Mouse (Mus musculus): ENCODE results near the gene Olfr434. TPM values are rescaled to one million over a fixed set of nuclear protein-coding genes. Genes with fewer than 3 reads are reported as not detected.
A peak's percentile ranks its signal among the peaks of the same experiment; 100 is the strongest.
"Not testable (repeated sequence)": the region's sequence is repeated elsewhere in the genome, so short reads cannot be mapped to it uniquely, and the experiment has no call there.

The Olfr434 gene
- not detected for total RNA-seq (2021)
- long read RNA-seq = 0 reads

DNA sequence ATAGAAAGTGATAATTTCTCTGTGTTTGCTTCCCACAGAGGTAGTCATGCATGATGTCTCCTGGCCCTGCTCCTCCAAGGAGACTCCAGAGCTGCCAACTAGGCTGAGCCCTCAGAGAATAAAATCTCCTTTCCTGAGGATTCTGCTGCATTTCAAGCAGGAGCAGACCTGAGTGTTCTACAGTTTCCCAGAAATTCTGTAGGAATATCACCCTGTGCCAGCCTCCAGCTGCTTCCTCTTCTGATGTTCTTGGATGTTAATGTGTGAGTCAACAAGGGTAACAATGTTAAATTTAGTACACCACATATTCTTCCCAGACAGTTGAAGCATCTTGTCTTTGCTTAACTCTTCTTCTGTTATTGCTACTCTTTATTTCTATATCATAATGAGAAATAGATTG is at the start of gene Olfr434:
Gene Olfr434 (plus strand): TSS at position 149 of the 400 bp plus-strand sequence.
- DNase-seq (ENCODE audit: low spot score in 2 of 2) = peak in 1 of 2 experiments; percentile 11

DNA sequence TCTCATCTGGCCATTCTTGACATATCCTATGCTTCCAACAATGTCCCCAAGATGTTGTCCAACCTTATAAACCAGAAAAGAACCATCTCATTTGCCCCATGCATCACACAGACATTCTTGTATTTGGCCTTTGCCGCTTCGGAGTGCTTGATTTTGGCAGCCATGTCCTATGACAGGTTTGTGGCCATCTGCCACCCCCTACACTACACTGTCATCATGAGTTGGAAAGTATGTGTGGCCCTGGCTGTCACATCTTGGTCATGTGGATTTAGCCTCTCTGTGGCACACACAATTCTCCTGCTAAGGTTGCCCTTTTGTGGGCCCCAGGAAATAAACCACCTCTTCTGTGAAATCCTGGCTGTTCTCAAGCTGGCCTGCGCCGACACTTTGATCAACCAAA is 45.6 kb upstream of the Olfr434 start:
- DNase-seq (ENCODE audit: low spot score in 2 of 2) = no peak

DNA sequence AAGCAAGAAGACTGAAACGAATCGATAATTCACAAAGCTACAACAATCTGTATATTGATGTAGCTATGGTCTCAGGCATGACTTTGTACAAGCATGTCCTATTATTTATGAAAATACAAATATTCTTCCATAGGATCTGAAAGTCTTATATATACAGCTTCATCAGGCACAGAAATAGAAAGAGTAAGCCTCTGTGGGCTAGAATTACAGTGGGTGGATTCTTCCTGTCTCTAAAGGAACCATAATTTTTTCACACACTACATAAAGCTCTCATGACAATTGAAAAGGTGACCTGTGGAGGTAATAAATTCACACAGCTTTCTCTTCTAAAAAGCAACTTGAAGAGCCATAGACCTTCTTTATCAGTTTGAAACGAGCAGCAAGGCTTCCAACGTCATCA is 41.0 kb upstream of the Olfr434 start, which contains the start of gene Olfr13:
Gene Olfr13 (plus strand): TSS at position 301 of the 400 bp plus-strand sequence.
- no peak for DNase-seq (ENCODE audit: low spot score in 2 of 2)

DNA sequence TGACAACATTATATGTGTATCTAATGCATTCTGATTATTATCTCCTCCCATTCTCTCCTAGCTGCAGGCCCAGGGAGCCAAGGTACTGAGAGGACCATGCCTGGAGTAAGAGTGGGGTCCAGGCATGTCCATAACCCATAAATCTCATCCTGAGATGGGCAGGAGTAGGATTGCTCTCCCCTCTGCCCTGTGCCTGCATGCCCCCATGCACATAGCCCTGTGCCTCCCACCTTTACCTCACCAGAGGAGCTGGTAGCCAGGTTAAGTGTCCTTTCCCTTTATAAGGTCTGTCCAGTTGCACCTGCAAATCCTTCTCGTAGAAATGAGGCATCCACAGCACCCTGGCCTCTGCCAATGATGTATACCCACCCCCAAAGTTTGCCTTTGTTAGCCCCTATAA is 34.7 kb upstream of the Olfr434 start:
- DNase-seq (ENCODE audit: low spot score in 2 of 2) = no peak

DNA sequence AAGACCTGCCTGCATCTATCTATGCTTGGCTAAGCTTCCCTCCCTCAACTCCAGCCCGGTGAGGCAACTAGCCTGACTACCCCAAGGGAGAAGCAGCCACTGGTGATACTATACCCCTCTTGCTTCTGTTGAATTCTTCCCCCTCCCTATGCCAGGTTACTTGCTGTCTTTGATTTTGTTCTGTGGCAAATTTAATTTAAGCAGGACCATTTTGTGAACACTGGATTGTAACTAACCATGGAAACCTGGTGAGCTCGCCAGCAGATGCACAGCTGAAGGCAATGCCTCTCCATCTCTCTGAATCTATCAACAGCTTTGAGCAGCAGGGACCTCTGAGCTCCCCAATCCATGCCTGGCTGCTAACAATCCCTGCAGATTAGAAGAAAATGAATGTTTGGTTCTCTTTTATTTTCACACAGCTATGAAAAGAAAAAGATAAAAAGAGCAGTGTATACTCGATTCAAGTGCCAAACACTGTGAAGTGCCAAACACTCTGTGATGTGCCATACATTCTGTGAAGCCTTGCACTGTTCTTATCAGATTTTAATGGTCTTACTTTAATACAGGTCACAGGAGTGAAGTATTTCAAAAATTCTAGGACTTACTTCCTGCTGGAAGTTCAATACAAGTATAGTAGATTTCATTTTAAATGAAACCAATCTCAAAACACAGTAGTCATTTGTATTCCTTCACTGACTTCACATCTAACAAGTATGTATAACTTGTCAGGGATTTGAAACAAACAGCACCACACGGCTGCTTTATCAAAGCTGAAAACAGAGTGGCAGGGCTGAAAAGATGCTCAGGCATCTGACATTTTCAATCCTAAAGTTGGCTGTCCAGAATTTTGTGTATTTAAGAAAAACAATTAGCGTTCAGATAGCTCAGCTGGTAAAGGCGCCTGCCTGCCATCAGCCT is 34.0 kb upstream of the Olfr434 start:
- peak in 1 of 2 experiments; percentile 10 for DNase-seq (ENCODE audit: low spot score in 2 of 2)

DNA sequence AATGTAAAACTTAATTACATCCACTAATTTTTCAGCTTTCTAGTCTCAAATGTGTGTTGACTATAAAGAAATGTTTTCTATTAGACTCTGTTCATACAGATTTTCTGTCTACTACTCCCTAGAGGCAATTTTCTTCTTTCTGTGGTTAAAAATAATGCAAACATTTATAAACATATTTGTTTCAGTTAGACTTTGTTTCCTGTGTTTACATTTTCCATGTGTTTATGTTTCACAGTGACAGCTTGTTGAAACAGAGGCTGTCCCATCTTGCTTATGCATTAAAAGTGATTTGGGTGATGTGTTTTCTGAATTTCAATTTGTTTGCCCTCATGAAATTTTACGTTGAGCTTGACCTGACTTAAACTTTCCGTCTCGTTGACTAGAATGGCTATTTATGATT is 21.8 kb upstream of the Olfr434 start:
- no peak for DNase-seq (ENCODE audit: low spot score in 2 of 2)

DNA sequence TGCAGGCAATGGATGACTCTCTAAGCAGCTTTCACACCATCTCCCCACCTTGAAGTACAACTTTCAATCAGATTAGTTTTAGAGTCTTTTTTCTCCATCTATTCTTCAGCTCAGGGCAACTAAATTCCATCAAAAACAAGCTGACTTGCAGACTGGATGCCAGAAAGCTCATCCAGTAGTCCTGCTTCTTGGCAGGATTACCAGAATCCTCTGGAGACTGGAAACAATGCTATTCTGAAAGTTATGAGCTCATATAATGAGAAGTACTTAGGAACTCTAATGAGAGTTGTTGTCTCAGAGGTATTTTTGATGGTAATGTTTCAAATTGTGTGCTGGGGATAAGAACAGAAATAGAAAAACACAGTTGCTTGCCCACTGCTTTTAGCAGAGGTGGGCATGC is 16.0 kb upstream of the Olfr434 start, which contains the start of gene Olfr435:
Gene Olfr435 (plus strand): TSS at position 366 of the 400 bp plus-strand sequence.
- DNase-seq (ENCODE audit: low spot score in 2 of 2) = no peak

DNA sequence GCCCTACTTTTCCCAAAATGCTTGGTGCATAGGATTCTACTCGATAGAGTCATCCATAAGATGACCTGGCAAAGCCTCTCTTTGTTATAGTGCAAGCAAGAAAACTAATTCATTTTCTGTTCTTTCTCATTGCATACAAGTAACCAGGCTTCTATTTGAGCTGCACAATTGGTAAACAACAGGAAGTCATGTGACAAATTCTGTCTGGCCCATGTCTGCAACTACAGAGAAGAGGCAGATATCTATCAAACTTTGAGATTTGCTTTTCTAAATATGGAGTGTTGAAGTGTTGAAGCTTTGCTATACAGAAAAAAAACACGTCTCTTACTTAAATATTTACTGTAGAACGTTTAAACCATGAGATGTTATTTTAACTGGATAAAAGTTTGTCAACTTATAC is 14.7 kb upstream of the Olfr434 start:
- no peak for DNase-seq (ENCODE audit: low spot score in 2 of 2)

DNA sequence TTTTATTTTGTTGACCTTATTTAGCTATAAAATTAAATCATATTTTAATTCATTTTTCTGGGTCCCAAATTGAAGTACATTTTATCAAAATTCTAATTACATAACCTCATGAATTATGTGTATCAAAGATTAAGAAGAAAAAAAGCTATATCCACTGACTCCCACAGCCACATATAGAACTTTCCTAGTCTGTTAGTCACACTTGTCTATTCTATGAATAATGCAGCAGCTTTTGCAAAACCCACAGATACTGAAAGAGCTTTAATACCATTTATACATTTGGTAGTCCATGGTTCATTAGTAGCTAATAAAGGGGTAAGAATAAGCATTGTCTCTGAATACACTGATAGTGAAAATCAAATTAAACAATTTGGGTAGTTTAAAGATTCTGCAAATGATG is 10.0 kb upstream of the Olfr434 start:
- DNase-seq (ENCODE audit: low spot score in 2 of 2) = no peak

DNA sequence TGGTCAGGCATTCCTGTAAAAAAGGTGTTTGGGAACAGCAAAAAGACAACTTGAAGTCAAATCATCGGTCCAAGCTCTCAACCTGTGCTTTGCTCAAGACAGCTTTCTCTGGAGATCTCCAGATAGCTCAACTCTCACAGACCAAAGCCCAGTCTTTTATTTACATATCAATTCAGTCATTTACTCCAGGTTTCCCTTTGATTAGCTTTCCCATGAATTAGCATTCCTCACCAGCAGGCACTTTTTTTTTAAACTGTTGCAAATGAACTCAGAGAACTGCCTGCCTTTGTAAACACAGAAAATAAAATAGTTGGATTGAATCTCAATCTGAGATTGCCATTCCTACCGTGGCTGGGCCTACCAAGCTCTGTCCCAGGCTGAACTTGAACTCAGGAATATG is 7.5 kb upstream of the Olfr434 start:
- no peak for DNase-seq (ENCODE audit: low spot score in 2 of 2)

DNA sequence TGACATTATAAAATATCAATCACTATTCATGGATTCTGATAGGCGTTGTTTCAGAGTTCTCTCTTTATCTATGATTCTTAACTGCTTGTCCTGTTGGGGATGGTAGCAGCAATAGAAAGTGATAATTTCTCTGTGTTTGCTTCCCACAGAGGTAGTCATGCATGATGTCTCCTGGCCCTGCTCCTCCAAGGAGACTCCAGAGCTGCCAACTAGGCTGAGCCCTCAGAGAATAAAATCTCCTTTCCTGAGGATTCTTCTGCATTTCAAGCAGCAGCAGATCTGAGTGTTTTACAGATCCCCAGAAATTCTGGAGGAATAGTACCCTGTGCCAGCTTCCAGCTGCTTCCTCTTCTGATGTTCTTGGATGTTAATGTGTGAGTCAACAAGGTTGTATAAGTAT is 18.4 kb downstream of the Olfr434 start, which contains the start of gene Olfr47:
Gene Olfr47 (plus strand): TSS at position 275 of the 400 bp plus-strand sequence.
- not testable (repeated sequence) for DNase-seq (ENCODE audit: low spot score in 2 of 2)

DNA sequence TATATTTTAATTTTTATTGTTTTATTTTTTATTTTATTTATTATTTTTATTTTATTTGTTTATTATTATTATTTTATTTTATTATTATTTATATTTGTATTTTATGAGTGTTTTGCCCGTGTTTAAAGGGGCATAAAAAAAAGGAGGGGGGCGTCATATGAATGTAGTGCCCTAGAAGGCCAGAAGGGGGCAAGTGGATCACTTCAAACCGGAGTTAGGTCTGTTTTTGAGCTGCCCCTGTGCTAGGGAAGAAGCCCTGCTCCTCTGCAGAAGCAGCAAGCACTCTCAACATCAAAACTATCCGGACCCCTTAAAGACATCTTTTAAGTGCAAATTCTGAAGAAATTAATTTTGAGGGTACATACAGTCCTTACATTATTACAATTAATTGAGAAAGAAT is 29.2 kb downstream of the Olfr434 start:
- no peak for DNase-seq (ENCODE audit: low spot score in 2 of 2)

DNA sequence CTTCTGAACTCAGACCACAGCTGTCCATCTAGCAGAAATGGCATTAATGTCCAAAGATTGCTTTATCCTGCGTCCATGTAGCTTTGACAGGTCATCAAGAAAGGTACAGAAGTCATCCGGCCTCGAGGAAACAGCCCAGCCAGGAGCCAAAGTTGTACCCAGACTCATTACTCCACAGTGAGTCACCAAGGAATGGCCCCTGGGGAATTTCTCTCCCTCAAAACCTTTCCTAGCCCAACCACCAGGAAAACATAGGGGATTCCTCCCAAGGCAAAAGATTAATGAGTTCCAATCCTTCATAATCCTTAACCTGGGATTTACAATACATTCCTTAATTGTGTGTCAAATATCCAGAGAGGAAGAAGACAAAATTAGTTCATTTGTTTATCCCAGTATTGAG is 34.6 kb downstream of the Olfr434 start:
- no peak for DNase-seq (ENCODE audit: low spot score in 2 of 2)

DNA sequence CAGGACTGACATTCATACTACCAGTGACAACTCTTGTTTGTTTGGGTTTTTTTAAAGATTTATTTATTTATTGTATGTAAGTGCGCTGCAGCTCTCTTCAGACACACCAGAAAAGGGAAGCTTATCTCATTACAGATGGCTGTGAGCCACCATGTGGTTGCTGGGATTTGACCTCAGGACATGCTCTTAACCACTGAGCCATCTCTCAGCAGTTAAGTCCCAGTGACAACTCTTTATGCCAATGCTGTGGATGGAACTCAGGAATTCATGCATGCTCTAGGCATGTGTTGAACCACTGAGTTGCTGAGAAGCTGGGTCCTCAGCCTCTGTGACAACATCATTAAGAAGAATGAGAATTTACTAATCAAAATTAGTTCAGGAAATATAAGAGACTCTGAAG is 40.2 kb downstream of the Olfr434 start:
- no peak for DNase-seq (ENCODE audit: low spot score in 2 of 2)

DNA sequence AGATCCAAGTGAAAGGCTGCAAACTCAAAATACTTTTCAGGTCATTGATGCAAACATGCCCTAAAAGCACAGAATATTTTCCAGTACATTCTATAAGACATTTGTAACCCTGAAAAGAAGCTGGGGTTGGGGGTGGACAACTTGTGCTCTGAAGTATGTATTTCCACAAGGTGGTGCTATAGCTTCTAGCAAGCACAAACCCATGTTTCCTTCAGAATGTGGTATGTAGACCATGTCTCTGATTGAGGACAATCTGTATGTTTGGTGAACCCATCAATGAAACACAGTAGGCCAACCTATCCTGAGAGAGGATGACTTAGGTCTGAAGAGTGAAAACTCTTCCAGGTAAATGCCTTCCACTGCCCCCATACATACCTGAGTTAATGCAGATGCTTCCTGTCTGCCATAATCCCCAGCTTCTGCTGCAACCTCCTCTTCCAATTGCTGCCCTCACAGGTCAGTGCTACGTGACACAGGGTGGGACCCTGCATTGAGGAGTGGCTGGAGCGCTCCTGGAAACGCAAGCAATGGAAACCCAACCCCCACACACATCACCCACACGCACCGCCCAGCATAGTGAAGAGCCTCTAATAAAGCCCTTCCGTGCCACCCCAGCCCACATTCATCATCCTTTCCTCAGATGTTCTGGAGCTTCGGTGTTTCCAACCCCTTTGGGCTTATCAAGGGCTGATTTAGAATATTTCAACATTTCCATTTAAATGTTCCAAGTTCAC is 41.5 kb downstream of the Olfr434 start:
- DNase-seq (ENCODE audit: low spot score in 2 of 2) = peak in 1 of 2 experiments; percentile 32

DNA sequence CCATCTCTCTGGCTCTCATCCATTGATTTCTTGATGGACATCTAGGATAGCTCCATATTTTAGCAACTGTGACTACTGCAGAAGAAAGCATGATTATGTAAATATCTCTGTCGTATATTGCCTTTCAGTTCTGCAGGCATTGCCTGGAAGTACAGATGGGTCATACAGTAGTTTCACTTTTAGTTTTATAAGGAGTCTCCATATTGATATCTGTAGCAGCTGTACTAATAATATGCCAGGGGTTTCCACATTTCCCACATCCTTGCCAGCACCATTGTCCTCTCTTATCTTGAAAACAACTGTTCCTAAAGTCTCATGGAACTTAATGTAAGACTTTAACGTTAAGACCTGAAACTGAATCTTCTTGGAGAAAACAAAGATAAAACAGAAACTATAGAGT is 47.9 kb downstream of the Olfr434 start:
- no peak for DNase-seq (ENCODE audit: low spot score in 2 of 2)

DNA sequence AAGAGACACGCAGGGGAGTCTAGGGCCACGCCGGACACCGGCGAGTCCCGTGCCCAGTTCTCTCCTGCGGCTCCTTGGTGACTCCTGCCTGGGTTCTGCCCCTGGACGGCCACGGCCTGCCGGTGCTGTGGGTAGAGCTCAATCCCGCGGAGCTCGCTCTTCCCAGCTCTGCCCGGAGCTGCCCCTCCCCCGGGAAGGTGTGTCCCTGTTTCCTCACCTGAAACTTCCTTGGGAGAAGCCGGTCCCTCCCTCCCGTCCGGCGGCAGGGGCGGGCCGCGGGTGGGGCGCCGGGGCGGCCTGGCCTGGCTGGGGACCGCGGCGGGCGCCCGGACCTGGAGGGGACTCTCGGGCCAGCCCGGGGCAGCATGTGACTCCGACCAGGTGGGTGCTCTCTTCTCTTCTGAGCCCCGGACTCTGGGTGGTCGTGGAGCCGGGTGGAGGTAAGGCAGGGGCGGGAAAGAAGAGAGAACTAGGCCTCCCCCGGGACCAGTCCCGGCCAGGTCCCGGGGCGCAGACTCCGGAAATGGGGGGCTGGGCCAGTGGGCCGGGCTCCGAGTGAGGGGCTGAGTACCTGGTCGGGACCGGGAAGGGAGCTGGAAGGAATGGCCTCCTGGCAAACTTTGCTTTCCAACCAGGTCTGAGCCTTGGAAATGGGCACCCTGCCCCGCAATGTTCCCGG is 52.7 kb downstream of the Olfr434 start, which contains the start of gene Arhgef5:
Gene Arhgef5 (plus strand): TSS at position 220 of the 679 bp plus-strand sequence.
- no peak for DNase-seq (ENCODE audit: low spot score in 2 of 2)

DNA sequence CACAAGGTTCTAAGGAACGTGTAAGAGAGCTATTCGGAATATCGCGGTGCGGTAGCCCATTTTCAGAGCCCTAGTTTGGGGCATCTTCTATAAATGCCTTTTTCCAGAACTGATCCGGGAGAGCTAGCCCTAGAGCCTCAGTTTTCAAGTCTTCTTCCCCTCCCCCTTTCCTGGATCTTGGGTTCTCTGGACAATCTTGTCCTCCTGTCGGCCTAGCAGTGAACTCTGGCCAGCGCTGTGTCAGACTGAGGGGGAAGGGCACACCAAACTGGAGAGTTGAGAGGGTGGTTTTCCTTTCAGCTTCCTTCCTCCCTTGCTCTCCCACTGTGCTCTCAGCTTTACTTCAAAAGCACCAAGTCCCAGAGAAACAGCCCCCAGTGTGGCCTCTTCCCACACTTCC is 53.5 kb downstream of the Olfr434 start:
- DNase-seq (ENCODE audit: low spot score in 2 of 2) = no peak
